In genomic region chr1:58995313-58995712, GRCm38 (mm10) we compare ENCODE assay signal across 15 mouse cellular contexts.
"Had no signal": no experiment of that assay in that cellular context is flagged by ENCODE, and none has a peak within 500 bp of the region (broad histone marks: within the 10 kb centered on the region; RNA-seq: fewer than 3 reads in every experiment).

No protein-coding gene starts in this region.

- DNase-seq: kidney, adult 11 months; kidney, adult 9 months; kidney, postnatal 36 days; liver; lung, adult 18-20 months; lung, postnatal 4 days; right cerebral cortex, adult 18-20 months; right cerebral cortex, postnatal 25 days had no signal

- H3K4me3 ChIP-seq: limb, embryonic 12.5 days; midbrain, embryonic 12.5 days had no signal

- H3K4me2 ChIP-seq: limb, embryonic 12.5 days; midbrain, embryonic 12.5 days had no signal

- H3K9me3 ChIP-seq: limb, embryonic 12.5 days; midbrain, embryonic 12.5 days had no signal

- H3K27ac ChIP-seq: kidney, postnatal 0 days; limb, embryonic 12.5 days; liver, embryonic 14.5 days; midbrain, embryonic 12.5 days; stomach, postnatal 0 days had no signal

- H3K9ac ChIP-seq: limb, embryonic 12.5 days; liver, embryonic 14.5 days; midbrain, embryonic 12.5 days had no signal

- H3K27me3 ChIP-seq: limb, embryonic 12.5 days; midbrain, embryonic 12.5 days had no signal

- ATAC-seq: lung, postnatal 0 days; midbrain, embryonic 16.5 days had no signal

- H3K4me1 ChIP-seq: limb, embryonic 12.5 days; midbrain, embryonic 12.5 days had no signal
